Mouse (Mus musculus): ENCODE measurements around the gene Sox13. TPM values are rescaled to one million over a fixed set of nuclear protein-coding genes. Genes with fewer than 3 reads are reported as not detected.

The Sox13 gene
- polyA plus RNA-seq, 1 experiment from 2014 or later = 6.6 TPM

DNA sequence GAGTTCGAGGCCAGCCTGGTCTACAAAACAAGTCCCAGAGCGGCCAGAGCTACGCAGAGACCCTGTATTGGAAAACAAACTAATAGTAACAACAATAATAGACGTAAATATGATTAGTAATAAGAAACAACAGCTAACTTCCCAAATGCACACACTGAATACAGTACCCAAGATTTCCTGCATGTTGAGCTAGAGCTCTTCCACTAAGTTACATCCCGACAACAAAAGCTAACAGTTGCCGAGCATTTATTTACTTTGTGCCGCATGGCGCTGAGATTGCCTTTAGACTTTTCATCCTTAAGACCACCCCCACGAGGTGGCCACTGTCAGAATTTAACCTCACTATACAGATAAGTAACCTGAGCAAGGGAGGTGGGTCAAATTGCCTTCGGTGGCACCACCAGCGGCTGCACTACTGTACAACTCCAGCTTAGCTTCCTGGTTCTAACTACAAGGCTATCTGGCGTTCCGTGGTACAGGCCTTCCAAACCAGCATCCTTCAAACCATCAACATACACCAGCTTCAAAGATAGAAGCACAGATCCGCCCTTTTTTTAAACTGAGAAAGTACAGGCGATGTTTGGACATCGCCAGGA, 2.1 kb downstream of the Sox13 start:
- Histone ChIP-seq H3K9ac (ENCODE audit: low read depth, low read length) (peak overlapping the region; percentile 80; the same call in 1 of the 2 replicates), H3K36me3 (ENCODE audit: control insufficient read depth, insufficient read depth, low read length) (no peaks in the 10 kb centered on the region), H3K4me2 (ENCODE audit: low read depth, low read length) (peak overlapping the region; percentile 99), H3K4me3 (ENCODE audit: low read depth, low read length) (peak overlapping the region; percentile 78), H3K9me3 (ENCODE audit: control insufficient read depth, low read length) (no peaks in the 10 kb centered on the region), H3K4me1 (ENCODE audit: control insufficient read depth, insufficient read depth, low read length) (peaks cover 10% of the 10 kb centered on the region; the same call in 1 of the 2 replicates), H3K27ac (replicated peaks; ENCODE audit: low read depth, low read length) (no peak overlapping the region; the same call in 1 of the 2 replicates), H3K27me3 (replicated peaks; ENCODE audit: control insufficient read depth, insufficient read depth, low read length) (no peaks in the 10 kb centered on the region)
- ATAC-seq (ENCODE audit: low read depth) (no peak), DNase-seq (ENCODE audit: low spot score) (no peak)
- WGBS = 43% methylated on average over 16 of the region's 16 CpGs

DNA sequence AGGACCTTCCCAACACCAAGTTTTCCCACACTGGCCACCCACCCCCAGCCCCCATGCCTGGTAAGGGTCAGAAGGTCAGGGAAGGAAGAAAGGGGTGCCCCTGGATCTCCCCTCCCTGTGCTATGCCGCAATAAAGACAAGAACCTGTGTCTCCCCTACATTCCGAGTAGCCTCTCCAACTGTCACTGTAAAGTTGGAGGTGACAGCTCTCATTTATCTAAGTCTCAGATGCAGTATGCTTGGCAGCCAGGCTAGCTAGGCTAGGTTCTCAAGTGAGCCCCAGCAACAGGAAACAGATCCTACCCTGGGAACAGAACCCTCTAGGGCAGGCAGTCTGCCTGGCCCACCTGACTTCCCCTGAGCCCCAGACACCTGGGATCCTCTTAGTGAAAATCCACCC, 3.1 kb downstream of the Sox13 start:
- WGBS = 43% methylated on average over 2 of the region's 2 CpGs
- Histone ChIP-seq H3K27ac (replicated peaks; ENCODE audit: low read depth, low read length) (no peak overlapping the region), H3K36me3 (ENCODE audit: control insufficient read depth, insufficient read depth, low read length) (no peaks in the 10 kb centered on the region), H3K4me3 (ENCODE audit: low read depth, low read length) (no peak overlapping the region), H3K9ac (ENCODE audit: low read depth, low read length) (no peak overlapping the region), H3K9me3 (ENCODE audit: control insufficient read depth, low read length) (no peaks in the 10 kb centered on the region), H3K4me1 (ENCODE audit: control insufficient read depth, insufficient read depth, low read length) (peaks cover 10% of the 10 kb centered on the region; the same call in 1 of the 2 replicates), H3K27me3 (replicated peaks; ENCODE audit: control insufficient read depth, insufficient read depth, low read length) (no peaks in the 10 kb centered on the region), H3K4me2 (ENCODE audit: low read depth, low read length) (peak overlapping the region; percentile 99; the same call in 1 of the 2 replicates)
- ATAC-seq (ENCODE audit: low read depth) (no peak), DNase-seq (ENCODE audit: low spot score) (no peak)

DNA sequence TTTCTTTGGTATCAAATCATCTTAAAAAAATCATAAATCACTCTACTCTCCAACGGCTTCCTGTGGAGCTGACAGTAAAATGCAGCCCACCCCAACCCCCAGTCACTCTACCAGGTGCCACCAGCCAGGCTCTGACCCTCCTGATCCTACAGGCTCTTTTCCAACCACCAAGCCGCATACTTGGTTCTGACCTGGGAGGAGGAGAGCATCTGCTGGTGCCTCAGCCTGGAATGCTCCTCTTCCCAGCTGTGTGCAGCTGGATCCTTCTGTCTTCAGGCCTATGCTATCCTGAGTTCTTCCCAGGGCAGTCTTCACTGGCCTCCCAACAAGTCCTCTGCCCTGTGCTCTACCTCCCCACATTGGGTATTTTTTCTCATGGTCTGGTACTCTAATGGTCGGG, 3.7 kb downstream of the Sox13 start:
- Histone ChIP-seq H3K9ac (ENCODE audit: low read depth, low read length) (no peak overlapping the region), H3K4me1 (ENCODE audit: control insufficient read depth, insufficient read depth, low read length) (peaks cover 10% of the 10 kb centered on the region; the same call in 1 of the 2 replicates), H3K9me3 (ENCODE audit: control insufficient read depth, low read length) (no peaks in the 10 kb centered on the region), H3K4me2 (ENCODE audit: low read depth, low read length) (no peak overlapping the region), H3K4me3 (ENCODE audit: low read depth, low read length) (no peak overlapping the region), H3K27me3 (replicated peaks; ENCODE audit: control insufficient read depth, insufficient read depth, low read length) (no peaks in the 10 kb centered on the region), H3K27ac (replicated peaks; ENCODE audit: low read depth, low read length) (no peak overlapping the region), H3K36me3 (ENCODE audit: control insufficient read depth, insufficient read depth, low read length) (no peaks in the 10 kb centered on the region)
- ATAC-seq (ENCODE audit: low read depth) (no peak), DNase-seq (ENCODE audit: low spot score) (no peak)
- WGBS = 52% methylated on average over 3 of the region's 3 CpGs

DNA sequence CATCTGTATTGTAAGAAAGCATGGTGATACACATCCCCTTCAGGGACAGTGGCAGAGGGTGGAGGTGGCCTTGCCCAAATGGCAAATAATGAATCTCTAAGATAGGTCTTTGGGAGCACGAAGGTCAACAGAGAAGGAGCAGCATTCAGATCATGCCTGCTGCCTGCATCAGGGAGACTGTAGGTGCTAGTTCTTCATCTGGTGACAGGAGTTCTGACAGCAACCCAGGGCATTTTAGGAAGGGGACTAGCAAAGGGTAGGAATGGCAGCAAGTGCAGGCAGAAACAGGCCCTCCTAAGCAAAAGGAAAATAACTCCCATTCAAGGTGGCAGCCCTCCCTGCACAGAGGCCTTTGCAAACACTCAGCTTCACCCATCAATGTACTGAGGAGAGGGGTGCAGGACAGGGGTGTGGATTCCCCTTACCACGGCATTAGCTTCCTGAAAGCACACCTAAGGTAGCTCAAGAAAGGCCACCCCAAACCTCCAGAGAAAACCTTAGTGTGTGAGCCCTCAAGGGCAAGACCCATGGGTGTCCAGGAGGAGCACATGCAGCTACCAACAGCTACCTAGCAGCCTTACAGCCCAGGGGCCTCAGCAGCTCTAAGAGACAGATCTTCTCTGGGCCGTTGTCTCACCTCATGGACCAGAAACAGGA, 4.9 kb downstream of the Sox13 start:
- no peak for ATAC-seq (ENCODE audit: low read depth)
- DNase-seq (ENCODE audit: low spot score) = no peak
- H3K4me1 ChIP-seq (ENCODE audit: control insufficient read depth, insufficient read depth, low read length) = peaks cover 10% of the 10 kb centered on the region; the same call in 1 of the 2 replicates
- H3K4me2 ChIP-seq (ENCODE audit: low read depth, low read length) = no peak overlapping the region
- no peaks in the 10 kb centered on the region for H3K36me3 ChIP-seq (ENCODE audit: control insufficient read depth, insufficient read depth, low read length)
- no peak overlapping the region for H3K9ac ChIP-seq (ENCODE audit: low read depth, low read length)
- H3K9me3 ChIP-seq (ENCODE audit: control insufficient read depth, low read length) = no peaks in the 10 kb centered on the region
- H3K27me3 ChIP-seq (replicated peaks; ENCODE audit: control insufficient read depth, insufficient read depth, low read length) = no peaks in the 10 kb centered on the region
- 72% methylated on average over 3 of the region's 3 CpGs for WGBS
- no peak overlapping the region for H3K4me3 ChIP-seq (ENCODE audit: low read depth, low read length)
- no peak overlapping the region for H3K27ac ChIP-seq (replicated peaks; ENCODE audit: low read depth, low read length)

DNA sequence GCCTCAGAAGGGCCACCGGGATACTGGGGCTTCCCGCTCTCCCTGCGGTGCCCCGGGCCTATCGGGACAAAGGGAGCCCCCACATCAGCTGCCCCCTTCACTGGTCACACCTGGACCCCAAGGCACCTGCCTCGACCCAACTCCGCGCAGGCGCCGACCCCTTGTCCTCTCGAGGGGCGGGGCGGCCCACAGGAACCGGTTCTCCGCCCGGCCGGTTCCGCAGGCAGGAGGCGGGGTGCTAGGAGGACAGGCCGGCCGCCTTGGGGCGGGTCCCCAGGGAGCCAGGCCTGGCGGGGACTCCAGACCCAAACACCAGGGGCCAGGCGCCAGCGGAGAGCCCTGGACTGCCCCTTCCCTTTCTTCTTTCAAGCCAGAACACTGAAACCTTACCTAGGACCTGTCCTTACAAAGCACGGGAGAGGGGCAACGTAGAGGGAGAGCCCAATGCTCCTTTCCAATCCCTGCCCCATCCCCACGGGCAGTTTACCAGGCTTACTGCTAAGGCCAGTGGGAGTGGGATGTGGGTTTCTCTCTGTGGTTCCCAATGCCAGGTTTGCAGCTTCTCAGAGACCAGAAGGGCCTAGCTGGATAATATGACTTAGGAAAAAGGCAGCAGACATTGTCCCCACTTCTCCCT, 5.9 kb downstream of the Sox13 start:
- 15% methylated on average over 22 of the region's 28 CpGs for WGBS
- Histone ChIP-seq H3K36me3 (ENCODE audit: control insufficient read depth, insufficient read depth, low read length) (no peaks in the 10 kb centered on the region), H3K9me3 (ENCODE audit: control insufficient read depth, low read length) (no peaks in the 10 kb centered on the region), H3K4me3 (ENCODE audit: low read depth, low read length) (peak overlapping the region; percentile 36), H3K4me1 (ENCODE audit: control insufficient read depth, insufficient read depth, low read length) (peaks cover 10% of the 10 kb centered on the region; the same call in 1 of the 2 replicates), H3K9ac (ENCODE audit: low read depth, low read length) (peak overlapping the region; percentile 61), H3K27me3 (replicated peaks; ENCODE audit: control insufficient read depth, insufficient read depth, low read length) (no peaks in the 10 kb centered on the region), H3K27ac (replicated peaks; ENCODE audit: low read depth, low read length) (no peak overlapping the region), H3K4me2 (ENCODE audit: low read depth, low read length) (peak overlapping the region; percentile 58)
- DNase-seq (ENCODE audit: low spot score) (peak; percentile 59), ATAC-seq (ENCODE audit: low read depth) (peak; percentile 67; the same call in 1 of the 2 replicates)

DNA sequence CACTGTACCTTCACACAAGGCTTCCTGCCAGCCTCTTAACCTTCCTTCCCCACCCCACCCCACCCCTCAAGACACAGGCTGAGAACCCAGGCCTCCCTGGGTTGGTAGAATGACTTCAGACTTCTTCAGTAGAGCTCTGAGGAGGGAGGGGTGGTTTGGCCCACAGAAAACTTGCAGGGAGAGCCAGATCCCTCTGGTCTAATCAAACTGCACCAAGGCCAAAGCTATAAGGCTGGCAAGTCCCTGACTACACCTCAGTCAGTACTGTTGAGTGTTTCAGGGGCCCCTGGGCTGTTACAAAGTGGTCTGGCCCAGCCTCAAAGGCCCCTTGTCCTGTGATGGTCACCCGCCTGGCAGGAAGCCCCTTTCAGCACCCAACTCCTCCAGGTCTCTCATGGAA, 6.6 kb downstream of the Sox13 start:
- Histone ChIP-seq H3K27ac (replicated peaks; ENCODE audit: low read depth, low read length) (no peak overlapping the region), H3K4me1 (ENCODE audit: control insufficient read depth, insufficient read depth, low read length) (peaks cover 4% of the 10 kb centered on the region; the same call in 1 of the 2 replicates), H3K9ac (ENCODE audit: low read depth, low read length) (no peak overlapping the region), H3K9me3 (ENCODE audit: control insufficient read depth, low read length) (no peaks in the 10 kb centered on the region), H3K4me3 (ENCODE audit: low read depth, low read length) (no peak overlapping the region), H3K36me3 (ENCODE audit: control insufficient read depth, insufficient read depth, low read length) (no peaks in the 10 kb centered on the region), H3K27me3 (replicated peaks; ENCODE audit: control insufficient read depth, insufficient read depth, low read length) (no peaks in the 10 kb centered on the region), H3K4me2 (ENCODE audit: low read depth, low read length) (0 out of 2 replicates have a peak overlapping the region, but pooled peaks have one; percentile 58)
- 76% methylated on average over 1 of the region's 1 CpGs for WGBS
- ATAC-seq (ENCODE audit: low read depth) = no peak
- DNase-seq (ENCODE audit: low spot score) = no peak

DNA sequence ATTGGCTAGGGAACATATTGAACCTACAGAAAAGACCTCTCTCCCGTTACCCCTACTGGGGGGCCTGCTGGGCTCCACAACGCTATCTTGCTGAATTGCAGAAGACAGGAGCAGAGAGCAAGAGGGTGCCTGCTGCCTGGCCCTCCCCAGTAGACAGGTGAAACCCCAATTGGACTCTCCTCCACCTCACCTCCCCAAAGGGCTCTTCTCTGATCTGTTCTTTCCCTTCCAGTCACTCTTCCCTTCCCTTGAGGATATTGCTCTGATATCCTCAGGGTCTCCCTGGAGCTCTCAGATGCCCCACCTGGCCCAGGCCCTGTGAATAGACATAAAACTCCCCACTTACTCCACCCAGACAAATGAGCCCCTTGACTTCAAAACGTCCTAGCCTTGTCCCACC, 7.1 kb downstream of the Sox13 start:
- H3K36me3 ChIP-seq (ENCODE audit: control insufficient read depth, insufficient read depth, low read length) = no peaks in the 10 kb centered on the region
- 74% methylated on average over 3 of the region's 3 CpGs for WGBS
- no peak for ATAC-seq (ENCODE audit: low read depth)
- H3K9me3 ChIP-seq (ENCODE audit: control insufficient read depth, low read length) = no peaks in the 10 kb centered on the region
- H3K4me1 ChIP-seq (ENCODE audit: control insufficient read depth, insufficient read depth, low read length) = peaks cover 3% of the 10 kb centered on the region; the same call in 1 of the 2 replicates
- H3K4me2 ChIP-seq (ENCODE audit: low read depth, low read length) = no peak overlapping the region
- no peak overlapping the region for H3K9ac ChIP-seq (ENCODE audit: low read depth, low read length)
- DNase-seq (ENCODE audit: low spot score) = no peak
- H3K27ac ChIP-seq (replicated peaks; ENCODE audit: low read depth, low read length) = no peak overlapping the region
- no peaks in the 10 kb centered on the region for H3K27me3 ChIP-seq (replicated peaks; ENCODE audit: control insufficient read depth, insufficient read depth, low read length)
- no peak overlapping the region for H3K4me3 ChIP-seq (ENCODE audit: low read depth, low read length)

DNA sequence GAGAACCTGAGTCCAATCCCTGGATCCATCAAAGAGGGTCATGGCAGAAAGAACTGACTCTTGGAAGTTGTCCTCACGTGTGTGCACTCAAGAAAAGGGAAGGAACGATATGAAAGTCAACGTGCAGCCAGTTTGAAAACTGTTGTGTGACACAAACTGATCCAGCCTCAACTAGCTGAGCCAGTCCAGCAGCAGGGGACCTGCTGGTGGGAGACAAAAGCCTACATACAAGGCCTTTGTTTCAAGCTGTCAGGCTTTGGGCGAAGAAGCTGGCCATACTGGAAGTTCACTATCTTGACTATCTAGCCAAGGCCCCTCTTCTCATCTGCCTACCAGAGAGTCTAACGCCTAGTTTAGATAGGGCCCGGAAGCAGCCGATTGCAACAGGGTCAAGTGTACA, 7.7 kb downstream of the Sox13 start:
- H3K36me3 ChIP-seq (ENCODE audit: control insufficient read depth, insufficient read depth, low read length) = no peaks in the 10 kb centered on the region
- H3K27ac ChIP-seq (replicated peaks; ENCODE audit: low read depth, low read length) = no peak overlapping the region
- no peaks in the 10 kb centered on the region for H3K9me3 ChIP-seq (ENCODE audit: control insufficient read depth, low read length)
- H3K4me1 ChIP-seq (ENCODE audit: control insufficient read depth, insufficient read depth, low read length) = peaks cover 3% of the 10 kb centered on the region; the same call in 1 of the 2 replicates
- ATAC-seq (ENCODE audit: low read depth) = no peak
- 85% methylated on average over 7 of the region's 7 CpGs for WGBS
- H3K27me3 ChIP-seq (replicated peaks; ENCODE audit: control insufficient read depth, insufficient read depth, low read length) = no peaks in the 10 kb centered on the region
- no peak overlapping the region for H3K9ac ChIP-seq (ENCODE audit: low read depth, low read length)
- no peak for DNase-seq (ENCODE audit: low spot score)
- no peak overlapping the region for H3K4me3 ChIP-seq (ENCODE audit: low read depth, low read length)
- no peak overlapping the region for H3K4me2 ChIP-seq (ENCODE audit: low read depth, low read length)
